Mouse (Mus musculus): Measurements from ENCODE around the gene Lrch3.
"Not testable (repeated sequence)": the region's sequence is repeated elsewhere in the genome, so short reads cannot be mapped to it uniquely, and the experiment has no call there.

The Lrch3 gene

GRCm38 (mm10) chr16:32913212-32913611 is 688 bp upstream of the Lrch3 start:
- DNase-seq (ENCODE audit: low read depth, low spot score) = no peak

- DNase-seq (ENCODE audit: low read depth, low spot score) = no peak
These were observed 1.6 kb downstream of the Lrch3 start for GRCm38 (mm10) chr16:32915292-32916068.

- DNase-seq (ENCODE audit: low read depth, low spot score) = not testable (repeated sequence)
These were observed 12.7 kb downstream of the Lrch3 start for GRCm38 (mm10) chr16:32926629-32927028.

GRCm38 (mm10) chr16:32927044-32927443 is 13.1 kb downstream of the Lrch3 start:
- no peak for DNase-seq (ENCODE audit: low read depth, low spot score)

- DNase-seq (ENCODE audit: low read depth, low spot score) = no peak
These were observed 16.0 kb downstream of the Lrch3 start for GRCm38 (mm10) chr16:32929918-32930317.

GRCm38 (mm10) chr16:32934470-32934869 is 20.6 kb downstream of the Lrch3 start:
- no peak for DNase-seq (ENCODE audit: low read depth, low spot score)

GRCm38 (mm10) chr16:32935088-32935487 is 21.2 kb downstream of the Lrch3 start:
- no peak for DNase-seq (ENCODE audit: low read depth, low spot score)

GRCm38 (mm10) chr16:32937358-32937757 is 23.5 kb downstream of the Lrch3 start:
- DNase-seq (ENCODE audit: low read depth, low spot score) = no peak

- not testable (repeated sequence) for DNase-seq (ENCODE audit: low read depth, low spot score)
These were observed 25.4 kb downstream of the Lrch3 start for GRCm38 (mm10) chr16:32939301-32939700.

GRCm38 (mm10) chr16:32939716-32940115 is 25.8 kb downstream of the Lrch3 start:
- not testable (repeated sequence) for DNase-seq (ENCODE audit: low read depth, low spot score)

- not testable (repeated sequence) for DNase-seq (ENCODE audit: low read depth, low spot score)
These were observed 27.3 kb downstream of the Lrch3 start for GRCm38 (mm10) chr16:32941226-32941625.

- DNase-seq (ENCODE audit: low read depth, low spot score) = no peak
These were observed 28.8 kb downstream of the Lrch3 start for GRCm38 (mm10) chr16:32942694-32943093.

- DNase-seq (ENCODE audit: low read depth, low spot score) = no peak
These were observed 31.5 kb downstream of the Lrch3 start for GRCm38 (mm10) chr16:32945379-32945778.

- no peak for DNase-seq (ENCODE audit: low read depth, low spot score)
These were observed 34.1 kb downstream of the Lrch3 start for GRCm38 (mm10) chr16:32948016-32948415.

- DNase-seq (ENCODE audit: low read depth, low spot score) = no peak
These were observed 34.8 kb downstream of the Lrch3 start for GRCm38 (mm10) chr16:32948656-32949055.

- DNase-seq (ENCODE audit: low read depth, low spot score) = no peak
These were observed 35.4 kb downstream of the Lrch3 start for GRCm38 (mm10) chr16:32949281-32949680.

- DNase-seq (ENCODE audit: low read depth, low spot score) = peak; percentile 18
These were observed 37.2 kb downstream of the Lrch3 start for GRCm38 (mm10) chr16:32951074-32951473.

GRCm38 (mm10) chr16:32953806-32954205 is 39.9 kb downstream of the Lrch3 start:
- no peak for DNase-seq (ENCODE audit: low read depth, low spot score)

- no peak for DNase-seq (ENCODE audit: low read depth, low spot score)
These were observed 40.4 kb downstream of the Lrch3 start for GRCm38 (mm10) chr16:32954304-32954703.

- DNase-seq (ENCODE audit: low read depth, low spot score) = no peak
These were observed 43.0 kb downstream of the Lrch3 start for GRCm38 (mm10) chr16:32956889-32957288.

- no peak for DNase-seq (ENCODE audit: low read depth, low spot score)
These were observed 58.6 kb downstream of the Lrch3 start for GRCm38 (mm10) chr16:32972535-32972934.

GRCm38 (mm10) chr16:32973047-32973446 is 59.1 kb downstream of the Lrch3 start:
- DNase-seq (ENCODE audit: low read depth, low spot score) = no peak

GRCm38 (mm10) chr16:32980227-32980626 is 66.3 kb downstream of the Lrch3 start:
- no peak for DNase-seq (ENCODE audit: low read depth, low spot score)

GRCm38 (mm10) chr16:32981405-32981804 is 67.5 kb downstream of the Lrch3 start:
- no peak for DNase-seq (ENCODE audit: low read depth, low spot score)

Data from WW6 (cell line).